Mouse (Mus musculus): ENCODE results near the gene Mta3.
A peak's percentile ranks its signal among the peaks of the same experiment; 100 is the strongest.

Mta3 gene

GRCm38 (mm10) chr17:83706116-83706593 lies at the start of gene Mta3:
TSS of gene Mta3 (plus strand) at chr17:83706163.
- DNase-seq (ENCODE audit: low spot score), result peak; percentile 25

- DNase-seq (ENCODE audit: low spot score), result no peak
Observed at GRCm38 (mm10) chr17:83657375-83657774, 48.6 kb upstream of the Mta3 start.

GRCm38 (mm10) chr17:83658943-83659342 lies 47.0 kb upstream of the Mta3 start:
- DNase-seq (ENCODE audit: low spot score), result no peak

DNA sequence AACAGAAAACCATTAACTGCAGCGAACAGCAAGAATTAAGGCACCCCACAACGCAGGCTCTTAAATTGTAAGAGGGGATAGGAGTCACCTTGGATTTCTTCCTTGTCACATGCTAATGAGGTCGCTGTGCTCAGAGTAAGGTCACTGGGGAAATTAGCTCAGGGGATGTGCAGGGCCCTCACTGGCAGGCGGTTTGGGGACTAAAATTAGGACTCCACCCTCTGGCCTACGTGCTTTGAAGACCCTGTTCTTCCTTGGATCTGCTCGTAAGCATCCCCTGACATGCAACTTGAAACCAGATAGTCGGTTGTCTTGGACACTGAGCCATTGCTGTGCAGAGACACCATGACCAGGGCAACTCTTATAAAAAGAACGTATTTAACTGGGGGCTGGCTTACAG lies 41.2 kb upstream of the Mta3 start:
- DNase-seq (ENCODE audit: low spot score), result no peak

DNA sequence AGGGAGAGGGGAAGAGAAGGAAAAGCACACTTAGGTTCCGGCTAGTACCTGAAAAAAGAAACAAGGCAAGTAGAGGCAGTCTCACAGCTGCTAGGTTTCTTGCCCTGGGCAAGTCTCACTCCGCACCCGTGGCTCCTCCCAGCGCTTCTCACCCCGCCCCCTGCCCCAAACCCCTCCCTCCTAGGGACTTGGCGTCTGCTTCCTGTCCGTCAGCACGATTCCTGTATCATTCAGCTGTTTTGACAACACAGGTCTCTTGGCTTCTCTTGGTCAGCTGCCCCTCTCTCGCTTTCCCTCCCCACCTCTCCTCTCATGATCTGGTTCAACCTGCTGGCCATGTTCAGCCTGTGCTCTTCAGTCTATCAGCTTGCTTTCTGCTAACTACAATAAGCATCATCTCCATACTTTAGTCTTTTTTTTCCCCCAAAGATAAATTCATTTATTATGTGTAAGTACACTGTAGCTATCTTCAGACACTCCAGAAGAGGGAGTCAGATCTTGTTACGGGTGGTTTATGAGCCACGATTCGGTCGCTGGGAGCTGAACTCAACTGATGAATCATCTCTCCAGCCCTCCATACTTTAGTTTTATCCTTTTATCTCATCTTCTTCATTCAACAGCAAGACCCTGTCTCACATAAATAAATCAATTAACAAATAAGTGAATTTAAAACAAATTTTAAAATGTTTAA lies 39.2 kb upstream of the Mta3 start:
- no peak for DNase-seq (ENCODE audit: low spot score)

DNA sequence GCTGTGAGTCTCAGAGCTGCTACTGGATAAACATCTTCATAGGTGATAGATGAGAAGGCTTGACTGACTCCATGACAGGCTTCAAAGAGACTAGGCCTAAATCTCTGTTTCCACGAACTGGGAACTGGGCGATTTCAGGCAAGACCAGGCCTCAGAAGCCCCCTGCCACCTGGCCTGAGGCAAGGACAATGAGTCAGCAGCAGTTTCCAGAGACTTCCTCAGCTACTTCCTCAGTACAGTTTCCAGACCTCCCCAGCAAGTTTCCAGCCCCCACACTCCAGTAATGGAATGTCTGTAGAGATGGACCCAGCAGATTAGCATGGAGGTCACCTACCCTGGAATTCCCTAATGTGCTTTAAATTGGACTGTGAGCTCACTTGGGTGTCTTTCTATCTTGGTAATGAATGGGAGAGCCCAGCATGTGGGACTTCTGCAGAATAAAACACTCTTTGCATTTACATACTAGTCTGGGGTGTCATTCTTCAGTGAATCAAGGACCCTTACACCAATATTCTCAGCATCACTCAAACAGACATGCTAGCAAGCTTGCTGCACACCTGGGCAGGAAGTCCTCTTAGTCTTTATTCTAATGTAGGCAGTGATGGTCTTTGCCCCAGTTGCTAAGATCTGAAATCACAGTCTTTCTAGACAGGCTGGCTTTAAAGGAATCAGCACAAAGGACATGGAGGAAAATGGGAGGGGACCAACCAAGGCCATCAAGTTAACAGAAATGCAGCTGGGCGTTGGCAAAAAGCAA lies 37.9 kb upstream of the Mta3 start:
- no peak for DNase-seq (ENCODE audit: low spot score)

DNA sequence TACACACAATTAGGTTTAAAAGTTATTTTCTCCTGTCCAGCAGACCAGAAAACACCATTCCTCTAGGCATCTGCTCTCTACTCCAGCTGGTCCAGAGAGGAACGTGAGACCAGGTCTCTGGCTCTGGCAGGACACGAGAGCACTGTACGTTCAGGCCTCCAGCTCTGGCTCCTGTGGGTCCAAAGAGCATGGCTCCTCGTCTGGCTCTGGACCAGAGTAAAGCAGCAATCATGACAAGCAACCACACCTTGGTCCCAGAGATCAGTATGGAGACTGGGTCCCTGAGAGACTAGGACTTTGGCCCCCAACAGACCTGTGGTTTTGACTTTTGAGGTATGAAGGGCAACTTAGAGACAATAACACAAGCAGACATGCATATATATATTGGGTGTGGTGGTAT lies 33.3 kb upstream of the Mta3 start:
- DNase-seq (ENCODE audit: low spot score), result no peak

DNA sequence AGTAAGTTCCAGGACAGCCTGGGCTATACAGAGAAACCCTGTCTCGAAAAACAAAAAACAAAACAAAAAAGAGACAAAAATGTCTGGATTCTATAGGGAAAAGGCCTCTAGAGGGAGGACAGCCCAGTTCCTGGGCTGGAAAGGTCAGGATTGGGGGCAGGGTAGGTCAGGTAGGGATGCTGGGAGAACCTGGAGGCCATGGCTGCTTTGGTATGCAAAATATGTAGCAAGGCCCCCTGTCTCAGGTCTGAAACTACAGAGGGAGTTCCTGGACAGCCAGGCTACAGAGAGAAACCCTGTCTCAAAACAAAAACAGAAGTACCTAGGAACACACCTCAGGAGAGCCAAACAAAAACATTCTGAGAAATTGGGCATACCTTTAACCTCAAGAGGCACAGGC lies 28.6 kb upstream of the Mta3 start:
- DNase-seq (ENCODE audit: low spot score), result no peak

DNA sequence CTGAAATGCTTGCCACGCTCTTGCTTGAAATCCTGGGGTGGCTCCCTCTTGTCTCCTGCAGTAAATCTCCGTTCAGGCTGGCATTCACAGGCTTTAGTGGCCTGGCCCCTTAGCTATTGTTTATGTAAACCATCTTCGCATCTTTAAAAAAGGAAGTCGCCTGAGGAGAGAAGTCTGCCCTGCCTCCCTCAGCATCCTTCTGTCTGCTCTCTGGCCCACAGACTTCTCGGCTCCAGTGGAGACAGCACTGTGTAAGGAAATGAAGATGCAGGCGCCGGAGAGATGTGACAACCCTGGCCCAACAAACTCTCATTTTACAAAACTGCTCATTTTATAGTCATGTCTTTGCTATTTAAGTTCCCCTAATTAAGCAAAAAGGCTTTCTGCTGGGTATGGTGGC lies 24.0 kb upstream of the Mta3 start:
- DNase-seq (ENCODE audit: low spot score), result no peak

- no peak for DNase-seq (ENCODE audit: low spot score)
Observed at GRCm38 (mm10) chr17:83684475-83684874, 21.5 kb upstream of the Mta3 start.

GRCm38 (mm10) chr17:83690418-83690817 lies 15.5 kb upstream of the Mta3 start:
- DNase-seq (ENCODE audit: low spot score), result no peak

GRCm38 (mm10) chr17:83691379-83691778 lies 14.6 kb upstream of the Mta3 start:
- DNase-seq (ENCODE audit: low spot score), result no peak

GRCm38 (mm10) chr17:83693941-83694340 lies 12.0 kb upstream of the Mta3 start:
- DNase-seq (ENCODE audit: low spot score), result no peak

- peak; percentile 31 for DNase-seq (ENCODE audit: low spot score)
Observed at GRCm38 (mm10) chr17:83695785-83696184, 10.2 kb upstream of the Mta3 start.

DNA sequence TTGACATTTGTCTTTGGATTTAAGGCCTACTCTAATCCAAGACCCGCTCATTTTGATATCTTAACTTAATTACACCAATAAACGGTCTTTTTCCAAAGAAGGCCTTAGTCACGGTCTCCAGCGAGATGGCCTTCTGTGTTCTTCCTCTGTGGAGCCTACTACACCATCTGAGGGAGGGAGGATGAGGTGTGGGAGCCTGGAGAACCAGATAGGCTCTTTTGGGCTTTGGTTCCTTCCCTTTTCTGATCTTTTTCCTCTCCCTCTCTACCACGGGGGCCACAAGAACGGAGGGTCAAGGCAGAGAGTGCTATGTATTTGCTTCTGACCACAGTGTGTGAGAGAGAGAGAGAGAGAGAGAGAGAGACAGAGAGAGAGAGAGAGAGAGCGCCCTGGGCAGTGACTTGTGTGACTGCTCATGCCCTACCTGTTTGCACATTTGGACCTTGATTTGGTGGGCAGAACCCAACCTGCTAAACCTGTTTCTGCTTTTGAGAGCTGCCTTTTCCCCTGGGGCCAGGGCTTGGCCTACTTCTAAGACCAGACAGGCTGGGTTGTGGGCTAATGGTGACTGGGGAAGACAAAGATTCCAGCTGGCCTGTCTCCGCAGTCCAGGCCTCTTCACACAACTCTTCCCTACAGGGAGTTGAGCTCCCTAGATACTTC lies 6.8 kb upstream of the Mta3 start:
- DNase-seq (ENCODE audit: low spot score), result peak; percentile 23

DNA sequence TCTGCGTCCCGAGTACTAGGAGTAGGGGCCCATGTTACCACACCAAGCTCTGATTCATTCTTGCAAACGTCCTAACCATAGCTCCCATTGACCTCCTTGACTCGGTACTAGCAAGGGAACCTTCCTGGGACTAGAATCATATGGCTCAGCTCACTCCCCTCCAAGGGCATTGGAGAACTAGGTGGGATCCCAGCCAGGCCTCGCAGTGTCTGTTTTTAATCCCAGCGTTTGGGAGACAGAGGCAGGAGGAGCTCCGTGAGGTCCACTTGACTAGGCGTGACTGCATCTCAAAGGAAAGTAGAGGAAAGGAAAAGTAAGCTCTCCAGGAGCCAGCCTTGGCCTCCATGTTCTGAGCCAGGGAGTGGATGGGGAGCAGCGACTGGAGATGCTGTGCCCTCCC lies 5.8 kb upstream of the Mta3 start:
- DNase-seq (ENCODE audit: low spot score), result no peak

DNA sequence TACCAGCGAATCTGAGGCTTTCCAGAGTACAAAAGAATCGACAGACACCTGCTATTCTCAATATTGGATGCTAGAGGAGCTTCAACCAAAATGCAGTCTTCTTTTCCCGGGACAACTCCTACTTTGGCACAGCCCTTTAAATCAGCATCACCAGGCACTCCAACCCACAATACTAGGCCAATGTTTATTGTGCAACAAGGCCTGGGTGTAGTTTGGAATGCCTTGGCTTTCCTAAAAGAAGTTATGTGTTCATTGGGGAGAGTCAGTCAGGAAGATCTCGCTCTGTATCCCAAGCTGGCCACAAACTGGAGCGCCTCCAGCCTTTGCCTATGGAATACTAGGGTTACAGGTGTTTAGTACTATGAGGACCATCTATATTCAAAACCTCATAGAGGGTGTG lies 1.5 kb upstream of the Mta3 start:
- DNase-seq (ENCODE audit: low spot score), result peak; percentile 90

DNA sequence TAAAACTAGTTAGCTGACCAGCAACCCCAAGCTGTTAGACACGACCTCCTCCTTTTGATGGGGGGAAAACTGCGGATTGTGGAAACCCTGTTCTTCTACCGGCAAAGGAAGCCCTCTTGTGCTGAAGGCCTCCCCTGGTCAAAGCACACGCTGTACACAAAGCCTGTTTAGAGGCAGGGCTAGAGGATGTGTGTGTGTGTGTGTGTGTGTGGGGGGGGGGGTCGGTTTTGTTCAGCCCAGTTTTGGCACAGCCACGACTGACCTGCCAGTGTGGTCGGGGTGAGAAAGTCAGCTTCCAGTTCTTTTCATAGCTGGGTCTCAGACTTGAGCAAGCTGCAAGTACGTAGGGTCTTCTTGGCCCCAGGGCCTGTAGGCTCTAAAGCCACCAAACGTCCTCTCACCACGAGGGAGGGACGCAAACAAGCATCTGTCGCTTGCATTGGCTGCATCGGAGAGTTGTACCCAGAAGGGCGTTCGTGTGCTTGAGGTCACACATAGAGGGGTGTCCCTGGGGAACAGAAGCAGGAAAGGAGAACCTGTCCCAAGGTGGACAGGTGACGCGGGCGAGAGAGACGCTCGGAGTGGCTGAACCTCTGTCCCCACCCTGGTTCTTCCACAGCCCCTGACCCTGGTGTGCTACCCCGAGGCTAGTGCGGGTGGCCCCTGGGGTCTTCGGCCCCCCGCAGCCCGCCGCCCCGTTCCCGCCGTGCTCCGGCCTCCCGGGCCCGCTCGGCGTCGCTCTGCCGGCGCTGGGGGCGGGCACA lies 429 bp upstream of the Mta3 start:
- DNase-seq (ENCODE audit: low spot score), result peak; percentile 49

- peak; percentile 61 for DNase-seq (ENCODE audit: low spot score)
Observed at GRCm38 (mm10) chr17:83706594-83707126, 697 bp downstream of the Mta3 start.

- DNase-seq (ENCODE audit: low spot score), result no peak
Observed at GRCm38 (mm10) chr17:83707372-83707771, 1.4 kb downstream of the Mta3 start.

DNA sequence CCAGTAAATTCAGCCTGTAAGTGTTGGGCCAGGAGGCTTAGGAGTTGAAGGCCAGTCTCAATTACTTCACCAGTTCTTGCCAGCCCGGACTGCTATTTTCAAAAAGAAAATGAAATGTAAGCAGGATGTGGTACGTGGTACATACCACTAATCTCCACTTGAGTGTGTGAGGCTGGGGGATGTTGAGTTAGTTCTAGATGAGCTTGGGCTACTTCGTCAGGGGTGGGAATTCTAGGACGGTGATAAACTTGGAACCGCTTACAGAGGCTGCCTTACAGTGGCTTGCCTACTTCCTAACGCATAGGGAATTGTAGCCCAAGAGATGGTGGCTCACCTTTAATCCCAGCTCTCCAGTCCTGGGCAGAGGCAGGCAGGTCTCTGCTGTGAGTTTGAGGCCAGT lies 1.9 kb downstream of the Mta3 start:
- DNase-seq (ENCODE audit: low spot score), result no peak

DNA sequence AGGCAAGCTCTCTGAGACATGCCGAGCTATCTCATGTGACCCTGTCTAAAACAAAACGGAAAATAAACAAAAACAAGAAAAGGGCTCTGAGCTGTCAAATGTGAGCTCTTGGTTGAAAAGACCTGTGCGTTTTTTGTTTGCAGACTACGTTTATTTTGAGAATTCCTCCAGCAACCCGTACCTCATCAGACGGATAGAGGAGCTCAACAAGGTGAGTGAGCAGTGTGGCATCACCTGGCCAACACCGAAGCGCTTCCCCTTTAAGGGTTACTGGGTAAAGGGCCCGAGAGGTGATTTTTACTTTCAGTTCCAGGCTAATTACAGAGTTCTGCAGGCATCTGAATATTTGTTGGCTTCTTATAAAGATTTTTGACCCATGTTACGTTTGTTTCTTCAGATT lies 2.3 kb downstream of the Mta3 start:
- DNase-seq (ENCODE audit: low spot score), result no peak

All from adipocyte (in vitro differentiated cells).